Mouse (Mus musculus) heart, embryonic 10.5 days (tissue): ENCODE results near the gene Ogg1. TPM values are rescaled to one million over a fixed set of nuclear protein-coding genes. Genes with fewer than 3 reads are reported as not detected.
"Not testable (repeated sequence)": the region's sequence is repeated elsewhere in the genome, so short reads cannot be mapped to it uniquely, and the experiment has no call there.

Source experiments
- DNase-seq: peaks from one replicate; pipeline ENCODE4 v3.0.0-alpha.2; 2017; ENCODE audit warnings: low spot score
- H3K27ac ChIP-seq: fragments of 300-500 bp; sonication (generic); 2 replicates; pipeline ENCODE4 v1.5.1; 2016; ENCODE audit warnings: mild to moderate bottlenecking
- H3K27me3 ChIP-seq: fragments of 300-500 bp; sonication (generic); 2 replicates; pipeline ENCODE4 v1.6.1; 2016; ENCODE audit warnings: mild to moderate bottlenecking; ENCODE audit not compliant: poor library complexity, insufficient read depth, severe bottlenecking
- H3K36me3 ChIP-seq: fragments of 300-500 bp; sonication (generic); 2 replicates; pipeline ENCODE4 v1.6.1; 2016; ENCODE audit warnings: mild to moderate bottlenecking, moderate library complexity
- H3K4me1 ChIP-seq: fragments of 300-500 bp; sonication (generic); 2 replicates; pipeline ENCODE4 v1.6.1; 2016; ENCODE audit warnings: mild to moderate bottlenecking
- H3K4me3 ChIP-seq: fragments of 300-500 bp; sonication (generic); 2 replicates; pipeline ENCODE4 v1.5.1; 2016; ENCODE audit warnings: mild to moderate bottlenecking, moderate library complexity
- H3K9me3 ChIP-seq: fragments of 300-500 bp; sonication (generic); 2 replicates; pipeline ENCODE4 v1.6.1; 2016; ENCODE audit warnings: mild to moderate bottlenecking, moderate library complexity
- WGBS: fragments of 180-500 bp; shearing (Covaris S2); methylation state at CpG from one replicate; pipeline ENCODE4 v1.1.7; 2016; 5-methylcytosine and 5-hydroxymethylcytosine counted together
- polyA plus RNA-seq: library from polyadenylated mRNA; unstranded; fragments of >200 nt; fragmentation: Nextera tagmentation; extraction: Ambion mirVana; gene quantifications from 2 replicates; pipeline ENCODE4 v1.2.1, GENCODE M21; 2016

Ogg1 gene
- polyA plus RNA-seq, 1 experiment from 2014 or later = 15.9 TPM

DNA sequence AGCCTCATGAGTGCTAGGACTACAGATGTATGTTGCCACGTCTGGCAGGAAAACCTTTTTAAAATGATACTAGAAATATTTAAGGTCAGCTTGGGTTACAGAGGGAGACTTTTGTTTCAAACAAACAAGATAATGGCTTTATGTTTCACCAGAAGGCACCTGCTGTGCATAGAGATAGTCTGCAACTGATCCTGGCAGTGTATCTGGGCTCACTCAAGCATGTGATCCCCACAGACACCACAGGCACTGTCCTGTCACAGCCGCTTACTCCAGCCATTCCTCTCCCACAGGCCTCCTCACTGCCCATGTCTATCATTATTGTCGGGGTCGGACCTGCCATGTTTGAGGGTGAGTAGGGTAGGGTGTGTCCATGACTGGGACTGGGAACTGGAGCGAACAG is 25.4 kb upstream of the Ogg1 start:
- H3K4me3 ChIP-seq = no peak overlapping the region

DNA sequence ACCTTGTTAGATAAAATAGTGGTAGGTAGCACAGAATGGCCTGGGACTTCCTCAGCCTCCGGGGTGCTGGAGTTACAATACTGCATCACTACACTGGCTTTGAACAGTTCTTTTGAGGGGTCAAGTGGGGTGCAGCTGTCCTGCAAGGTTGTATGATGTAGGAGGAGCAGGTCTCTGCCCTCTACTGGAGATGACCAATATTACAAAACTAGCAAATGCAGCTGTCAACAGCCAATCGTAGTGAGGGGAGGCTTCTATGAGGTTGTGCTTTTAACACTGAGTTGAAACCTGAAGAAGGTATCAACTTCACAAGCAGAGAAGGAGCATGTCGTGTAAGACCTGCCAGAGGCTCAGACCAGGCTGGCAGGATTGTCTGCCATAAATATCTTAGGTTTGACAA is 24.5 kb upstream of the Ogg1 start:
- Histone ChIP-seq H3K4me3 (no peak overlapping the region), H3K4me1 (peaks cover 15% of the 10 kb centered on the region; the same call in 1 of the 2 replicates), H3K9me3 (no peaks in the 10 kb centered on the region), H3K27me3 (no peaks in the 10 kb centered on the region), H3K36me3 (no peaks in the 10 kb centered on the region), H3K27ac (no peak overlapping the region)
- DNase-seq = no peak
- 23% methylated on average over 3 of the region's 3 CpGs for WGBS

More for the DNA sequence above, 25.4 kb upstream of the Ogg1 start:
- WGBS = 78% methylated on average over 5 of the region's 5 CpGs
- Histone ChIP-seq H3K4me1 (peaks cover 15% of the 10 kb centered on the region; the same call in 1 of the 2 replicates), H3K36me3 (no peaks in the 10 kb centered on the region), H3K27me3 (no peaks in the 10 kb centered on the region), H3K27ac (no peak overlapping the region), H3K9me3 (no peaks in the 10 kb centered on the region)
- no peak for DNase-seq

DNA sequence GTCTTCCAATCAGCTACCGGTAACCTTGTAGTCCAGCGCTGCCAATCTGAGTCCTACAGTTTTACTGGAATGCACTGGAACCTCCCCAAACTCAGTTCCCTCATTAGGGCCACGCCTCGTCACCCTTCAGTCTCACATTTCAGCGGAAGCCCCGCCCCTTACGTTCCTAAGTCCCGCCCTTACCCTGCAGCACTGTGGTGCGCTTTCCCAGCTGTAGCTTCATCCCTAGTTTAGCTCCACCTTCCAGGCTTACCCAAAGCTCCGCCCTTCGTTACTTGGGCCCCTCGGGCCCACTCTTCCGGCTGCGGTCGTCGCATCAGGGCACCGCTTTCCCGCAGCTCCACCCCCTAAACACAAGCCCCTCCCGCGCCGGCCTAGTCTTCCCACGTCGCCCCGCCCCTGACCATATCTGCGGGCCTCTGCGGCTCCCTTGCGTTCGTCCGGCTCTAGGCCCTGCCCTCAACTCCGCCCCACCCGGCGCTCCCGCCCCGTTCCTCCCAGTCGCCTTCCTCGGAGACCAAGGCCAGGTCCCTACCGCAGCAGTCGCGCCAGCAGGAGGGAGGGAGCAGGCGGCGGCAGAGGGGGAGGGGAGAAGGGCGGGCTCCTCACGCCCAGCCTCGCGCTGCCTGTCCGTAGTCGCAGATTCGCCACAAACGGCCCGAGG is 20.3 kb upstream of the Ogg1 start:
- Histone ChIP-seq H3K4me3 (peak overlapping the region; percentile 80), H3K9me3 (no peaks in the 10 kb centered on the region), H3K4me1 (peaks cover 35% of the 10 kb centered on the region), H3K36me3 (peaks cover 16% of the 10 kb centered on the region), H3K27me3 (no peaks in the 10 kb centered on the region), H3K27ac (peak overlapping the region; percentile 100)
- under 1% methylated on average over 45 of the region's 50 CpGs for WGBS
- DNase-seq = peak; percentile 100

DNA sequence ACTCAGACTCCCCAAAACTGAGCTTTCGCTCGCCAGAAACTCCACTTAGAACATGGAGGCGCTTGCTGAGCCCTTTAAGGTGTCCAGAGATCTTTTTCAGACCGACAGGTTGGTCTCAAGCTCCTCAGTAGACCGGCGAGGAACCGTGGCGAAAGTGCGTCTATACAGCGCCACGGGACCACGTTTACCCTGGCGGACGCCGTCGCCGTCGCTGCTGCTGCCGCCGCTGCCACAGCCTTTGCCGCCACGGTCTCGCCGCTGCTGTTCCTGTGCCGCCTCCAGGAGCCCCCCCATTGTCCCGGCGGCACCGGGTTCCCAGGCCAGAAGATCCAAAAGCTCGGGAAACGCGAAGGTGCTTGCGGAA is 19.8 kb upstream of the Ogg1 start, which contains the start of gene Brpf1:
Gene Brpf1, plus strand, starts transcription at position 152 of the 364 bp plus-strand sequence.
- peak within 1 kb of the TSS; percentile 100 for H3K27ac ChIP-seq
- peaks cover 20% of the 10 kb centered on the region for H3K36me3 ChIP-seq
- peaks cover 30% of the 10 kb centered on the region for H3K4me1 ChIP-seq
- no peaks in the 10 kb centered on the region for H3K27me3 ChIP-seq
- DNase-seq = no peak
- under 1% methylated on average over 32 of the region's 32 CpGs for WGBS
- no peaks in the 10 kb centered on the region for H3K9me3 ChIP-seq
- H3K4me3 ChIP-seq = peak within 1 kb of the TSS; percentile 80

DNA sequence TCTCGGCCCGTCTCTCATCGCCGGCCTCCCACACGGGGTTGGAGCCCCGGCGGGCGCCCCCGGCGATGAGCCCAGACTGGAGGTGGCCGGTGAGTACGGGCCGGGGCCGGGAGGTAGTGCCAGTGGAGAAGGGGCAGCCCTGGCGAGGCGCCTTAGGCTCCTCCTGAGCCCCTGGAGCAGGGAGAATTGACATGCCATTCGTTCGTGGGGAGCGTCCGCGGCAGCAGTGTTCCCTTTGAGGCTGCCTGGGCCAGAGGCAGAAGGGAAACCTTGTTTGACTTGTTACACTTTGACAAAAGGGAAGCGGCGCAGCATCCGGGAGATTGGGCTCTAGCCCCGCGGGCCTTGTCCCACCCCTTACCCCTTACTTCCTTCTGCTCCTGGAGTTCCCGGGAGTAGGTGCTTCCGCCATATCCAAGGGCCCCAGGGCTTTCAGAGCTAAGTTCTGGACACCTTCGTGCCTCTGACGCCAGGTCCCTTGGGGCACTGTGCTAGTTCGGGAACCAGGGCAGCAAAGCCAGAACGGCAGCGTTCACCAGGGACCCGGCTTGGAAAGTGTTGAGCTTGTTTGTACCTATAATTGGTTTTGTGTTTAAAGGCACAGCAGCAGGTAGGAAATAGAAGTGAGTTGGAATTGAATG is 19.2 kb upstream of the Ogg1 start:
- WGBS = under 1% methylated on average over 34 of the region's 34 CpGs

DNA sequence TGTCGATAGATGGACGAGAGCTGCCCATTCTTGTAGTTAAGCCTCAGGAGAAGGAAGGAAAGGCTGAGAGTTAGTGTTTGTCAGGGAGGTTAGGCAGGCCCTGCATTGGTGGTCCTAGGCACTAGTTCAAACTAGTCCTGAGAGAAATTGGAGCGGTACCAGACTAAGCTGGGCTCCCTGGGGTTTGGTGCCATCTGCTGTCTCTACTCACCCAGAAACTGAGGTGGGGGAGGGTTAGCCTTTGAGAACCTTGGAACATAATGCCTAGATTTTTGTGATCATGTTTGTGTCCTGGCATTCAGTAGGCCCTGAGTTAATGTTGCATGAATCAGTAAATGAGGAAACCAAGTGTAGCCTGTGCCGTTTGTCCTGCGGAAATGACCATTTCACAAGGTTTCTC is 18.6 kb upstream of the Ogg1 start:
- WGBS = 21% methylated on average over 5 of the region's 5 CpGs
- Histone ChIP-seq H3K9me3 (no peaks in the 10 kb centered on the region), H3K27ac (peak overlapping the region; percentile 100; the same call in 1 of the 2 replicates), H3K4me1 (peaks cover 25% of the 10 kb centered on the region), H3K36me3 (peaks cover 32% of the 10 kb centered on the region), H3K4me3 (peak overlapping the region; percentile 80), H3K27me3 (no peaks in the 10 kb centered on the region)
- no peak for DNase-seq

More for the DNA sequence above, 19.2 kb upstream of the Ogg1 start:
- H3K4me1 ChIP-seq = peaks cover 26% of the 10 kb centered on the region
- H3K4me3 ChIP-seq = peak overlapping the region; percentile 80
- no peaks in the 10 kb centered on the region for H3K27me3 ChIP-seq
- H3K36me3 ChIP-seq = peaks cover 27% of the 10 kb centered on the region
- peak overlapping the region; percentile 100 for H3K27ac ChIP-seq
- H3K9me3 ChIP-seq = no peaks in the 10 kb centered on the region
- no peak for DNase-seq

DNA sequence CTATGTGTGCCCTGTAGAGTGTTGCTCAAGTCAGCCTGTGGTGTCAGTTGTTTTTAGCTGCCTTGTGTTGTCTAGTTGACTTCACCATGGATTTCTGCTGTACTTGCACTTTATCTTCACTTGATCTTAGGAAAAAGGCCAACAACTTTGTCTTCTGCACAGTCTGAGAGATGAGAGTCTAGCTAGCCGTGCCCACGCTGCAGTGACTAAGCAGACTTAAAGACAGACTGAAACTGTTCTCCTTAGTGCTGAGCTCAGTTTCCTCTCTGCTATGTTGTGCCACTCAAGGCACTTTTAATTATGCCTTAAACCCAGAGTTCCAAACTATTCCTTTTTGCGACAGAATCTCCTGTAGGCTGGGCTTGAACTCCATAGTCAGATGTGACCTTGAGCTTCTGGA is 10.8 kb upstream of the Ogg1 start:
- Histone ChIP-seq H3K36me3 (peaks cover 96% of the 10 kb centered on the region), H3K4me3 (no peak overlapping the region), H3K9me3 (no peaks in the 10 kb centered on the region), H3K27me3 (no peaks in the 10 kb centered on the region), H3K27ac (no peak overlapping the region), H3K4me1 (no peaks in the 10 kb centered on the region)
- 96% methylated on average over 3 of the region's 3 CpGs for WGBS
- DNase-seq = no peak

DNA sequence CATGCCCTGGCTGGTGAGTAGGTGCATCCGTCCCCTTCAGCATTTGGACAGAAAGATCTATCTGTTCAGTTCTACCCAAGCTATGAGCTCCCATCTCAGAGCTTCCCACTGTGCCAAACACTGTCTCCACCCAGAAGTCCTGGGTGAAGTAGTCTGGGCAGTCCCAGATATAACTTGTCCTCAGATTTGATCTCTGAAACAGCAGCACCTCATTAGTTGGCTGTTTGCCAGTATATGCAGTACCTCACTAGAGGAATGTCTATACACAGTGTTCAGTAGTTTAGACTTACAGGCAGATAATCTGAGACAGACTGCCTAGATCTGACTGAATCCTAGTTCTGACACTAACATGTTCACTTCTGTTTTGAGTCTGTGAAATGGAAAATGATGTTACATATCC is 2.6 kb downstream of the Ogg1 start:
- H3K27me3 ChIP-seq = no peaks in the 10 kb centered on the region
- no peak for DNase-seq
- no peaks in the 10 kb centered on the region for H3K9me3 ChIP-seq
- H3K4me1 ChIP-seq = peaks cover 12% of the 10 kb centered on the region; the same call in 1 of the 2 replicates
- no peak overlapping the region for H3K27ac ChIP-seq
- WGBS = 79% methylated on average over 1 of the region's 1 CpGs
- H3K36me3 ChIP-seq = peaks cover 48% of the 10 kb centered on the region
- H3K4me3 ChIP-seq = no peak overlapping the region

DNA sequence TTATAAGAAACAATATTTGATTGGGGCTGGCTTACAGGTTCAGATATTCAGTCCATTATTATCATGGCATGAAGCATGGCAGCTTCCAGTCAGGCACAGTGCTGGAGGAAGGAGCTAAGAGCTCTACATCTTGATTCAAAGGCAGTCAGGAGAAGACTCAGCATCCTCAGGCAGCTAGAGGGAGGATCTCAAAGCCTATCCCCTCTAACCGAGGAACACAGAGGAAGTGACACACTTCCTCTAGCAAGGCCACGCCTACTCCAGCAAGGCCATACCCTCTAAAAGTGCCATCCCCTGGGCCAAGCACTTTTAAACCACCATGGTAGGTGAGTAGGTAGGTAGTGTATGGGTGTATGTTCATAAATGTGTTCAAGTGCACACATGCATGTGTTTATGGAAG is 3.8 kb downstream of the Ogg1 start:
- no peak for DNase-seq
- Histone ChIP-seq H3K4me1 (peaks cover 10% of the 10 kb centered on the region; the same call in 1 of the 2 replicates), H3K4me3 (no peak overlapping the region), H3K36me3 (peaks cover 52% of the 10 kb centered on the region), H3K9me3 (no peaks in the 10 kb centered on the region), H3K27ac (no peak overlapping the region), H3K27me3 (no peaks in the 10 kb centered on the region)
- WGBS = 45% methylated on average over 2 of the region's 2 CpGs

DNA sequence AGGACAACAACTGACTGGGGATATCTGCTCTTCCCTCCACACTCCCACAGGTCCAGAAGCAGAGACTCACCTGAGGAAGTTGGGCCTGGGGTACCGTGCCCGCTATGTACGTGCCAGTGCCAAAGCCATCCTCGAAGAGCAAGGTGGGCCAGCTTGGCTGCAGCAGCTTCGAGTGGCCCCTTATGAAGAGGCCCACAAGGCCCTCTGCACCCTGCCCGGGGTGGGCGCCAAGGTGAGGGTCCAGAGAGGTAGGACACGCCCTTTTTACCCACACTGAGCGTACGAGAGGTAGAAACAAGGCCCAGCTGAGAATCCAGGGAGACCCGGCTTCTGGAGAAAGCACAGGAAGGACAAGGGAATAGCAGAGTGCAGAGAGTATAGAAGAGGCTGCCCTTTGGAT is 4.9 kb downstream of the Ogg1 start:
- Histone ChIP-seq H3K36me3 (peaks cover 61% of the 10 kb centered on the region), H3K27ac (no peak overlapping the region), H3K4me1 (no peaks in the 10 kb centered on the region; the same call in 1 of the 2 replicates), H3K4me3 (no peak overlapping the region), H3K9me3 (no peaks in the 10 kb centered on the region), H3K27me3 (no peaks in the 10 kb centered on the region)
- no peak for DNase-seq
- WGBS = 91% methylated on average over 11 of the region's 11 CpGs

DNA sequence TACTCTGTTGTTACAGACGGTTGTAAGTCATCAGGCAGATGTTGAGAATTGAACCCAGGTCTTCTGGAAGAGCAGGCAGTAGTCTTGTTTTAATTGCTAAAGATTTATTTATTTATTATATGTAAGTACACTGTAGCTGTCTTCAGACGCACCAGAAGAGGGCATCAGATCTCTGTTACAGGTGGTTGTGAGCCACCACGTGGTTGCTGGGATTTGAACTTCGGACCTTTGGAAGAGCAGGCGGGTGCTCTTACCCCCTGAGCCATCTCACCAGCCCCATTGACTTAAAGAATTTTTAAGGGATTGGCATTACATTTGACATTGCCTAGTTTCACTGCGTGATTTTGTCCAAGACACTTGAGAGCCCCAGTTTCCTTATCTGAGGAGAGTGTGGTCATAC is 6.0 kb downstream of the Ogg1 start:
- not testable (repeated sequence) for H3K9me3 ChIP-seq, H3K27me3 ChIP-seq, H3K27ac ChIP-seq, DNase-seq, H3K4me3 ChIP-seq, H3K4me1 ChIP-seq
- WGBS = 80% methylated on average over 6 of the region's 6 CpGs
- peaks cover 65% of the 10 kb centered on the region for H3K36me3 ChIP-seq

DNA sequence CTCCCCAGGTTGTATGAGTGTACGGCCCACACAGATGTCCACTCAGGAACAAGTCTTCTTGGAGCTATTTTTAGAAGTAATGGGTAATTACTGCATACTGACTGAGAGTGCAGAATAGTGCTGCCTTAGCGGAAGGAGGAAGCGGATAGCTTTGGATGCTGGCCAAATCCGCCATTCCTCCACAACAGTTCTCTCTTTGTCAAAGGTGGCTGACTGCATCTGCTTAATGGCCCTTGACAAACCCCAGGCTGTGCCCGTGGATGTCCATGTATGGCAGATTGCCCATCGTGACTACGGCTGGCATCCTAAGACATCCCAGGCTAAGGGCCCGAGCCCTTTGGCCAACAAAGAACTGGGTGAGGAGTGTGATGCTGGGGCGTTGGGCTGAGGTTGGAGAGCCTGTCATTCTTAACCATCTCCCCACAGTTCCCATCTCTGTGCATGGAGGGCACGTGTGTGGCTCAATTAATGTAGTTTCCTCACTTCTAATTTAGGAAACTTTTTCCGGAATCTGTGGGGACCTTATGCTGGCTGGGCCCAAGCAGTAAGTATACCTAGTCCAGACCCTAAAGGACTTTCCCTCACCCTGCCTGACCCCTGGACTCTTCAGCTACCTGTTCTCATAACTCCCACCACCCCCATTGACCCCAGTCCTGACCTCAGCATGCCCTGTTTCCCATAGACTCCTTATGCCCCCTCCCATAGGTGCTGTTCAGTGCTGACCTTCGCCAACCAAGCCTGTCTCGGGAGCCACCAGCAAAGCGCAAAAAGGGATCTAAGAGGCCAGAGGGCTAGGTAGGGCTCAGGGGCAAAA is 6.6 kb downstream of the Ogg1 start:
- Histone ChIP-seq H3K4me3 (no peak overlapping the region), H3K27me3 (no peaks in the 10 kb centered on the region), H3K9me3 (no peaks in the 10 kb centered on the region), H3K36me3 (peaks cover 71% of the 10 kb centered on the region), H3K4me1 (no peaks in the 10 kb centered on the region; the same call in 1 of the 2 replicates), H3K27ac (peak overlapping the region; percentile 19; the same call in 1 of the 2 replicates)
- DNase-seq = peak; percentile 86
- WGBS = 76% methylated on average over 14 of the region's 14 CpGs

DNA sequence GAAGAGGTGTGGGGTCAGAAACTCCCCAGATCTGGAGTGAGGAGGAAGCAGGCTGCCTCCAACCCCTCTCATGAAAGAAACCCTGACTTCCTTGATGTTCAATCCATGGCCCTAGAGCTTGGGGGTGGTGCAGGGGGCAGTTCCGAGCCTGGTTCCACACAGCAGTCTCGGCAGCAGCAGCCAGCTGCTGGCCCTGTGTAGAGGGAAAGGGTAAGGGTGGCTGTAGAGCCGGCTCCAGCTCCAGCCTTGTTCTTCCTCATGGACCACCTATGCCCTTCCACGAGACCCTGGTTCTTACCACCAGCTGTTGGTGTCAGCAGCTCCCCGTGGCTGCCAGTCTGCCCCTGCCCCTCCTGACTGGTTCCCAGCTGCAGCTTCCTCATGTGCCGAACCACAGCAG is 7.4 kb downstream of the Ogg1 start:
- no peak for DNase-seq
- no peaks in the 10 kb centered on the region for H3K27me3 ChIP-seq
- peaks cover 74% of the 10 kb centered on the region for H3K36me3 ChIP-seq
- WGBS = 77% methylated on average over 6 of the region's 6 CpGs
- no peak overlapping the region for H3K4me3 ChIP-seq
- H3K4me1 ChIP-seq = no peaks in the 10 kb centered on the region
- no peak overlapping the region for H3K27ac ChIP-seq
- H3K9me3 ChIP-seq = no peaks in the 10 kb centered on the region
